Mouse (Mus musculus): Measurements from ENCODE around the gene Smyd3. TPM values are rescaled to one million over a fixed set of nuclear protein-coding genes. Genes with fewer than 3 reads are reported as not detected.

Smyd3 gene
- polyA plus RNA-seq, 1 experiment = not detected

GRCm38 (mm10) chr1:179038801-179039200 is 479.0 kb downstream of the Smyd3 start:
- 89% methylated on average over 4 of the region's 4 CpGs for WGBS
- TF ChIP-seq POLR2A (IDR thresholded peaks at IDR 0.05; ENCODE audit: insufficient read depth, low read depth, low read length) (no peak), CTCF (IDR thresholded peaks at IDR 0.05; ENCODE audit: insufficient read depth, low read depth, low read length) (no peak)
- H3K27ac ChIP-seq (ENCODE audit: insufficient read depth, low read depth, low read length) = no peak overlapping the region

GRCm38 (mm10) chr1:179032947-179033346 is 484.9 kb downstream of the Smyd3 start:
- WGBS = 97% methylated on average over 2 of the region's 2 CpGs
- Histone ChIP-seq H3K4me1 (ENCODE audit: control insufficient read depth, insufficient read depth, low read length) (no peaks in the 10 kb centered on the region), H3K4me3 (ENCODE audit: insufficient read depth, low read depth, low read length) (no peak overlapping the region), H3K27ac (ENCODE audit: insufficient read depth, low read depth, low read length) (no peak overlapping the region)
- no peak for TF ChIP-seq CTCF (IDR thresholded peaks at IDR 0.05; ENCODE audit: insufficient read depth, low read depth, low read length)

More at GRCm38 (mm10) chr1:179038801-179039200, 479.0 kb downstream of the Smyd3 start:
- peaks cover 10% of the 10 kb centered on the region for H3K4me1 ChIP-seq (ENCODE audit: control insufficient read depth, insufficient read depth, low read length)
- no peak overlapping the region for H3K4me3 ChIP-seq (ENCODE audit: insufficient read depth, low read depth, low read length)

GRCm38 (mm10) chr1:179031581-179031980 is 486.3 kb downstream of the Smyd3 start:
- H3K4me3 ChIP-seq (ENCODE audit: insufficient read depth, low read depth, low read length) = no peak overlapping the region
- no peak for TF ChIP-seq CTCF (IDR thresholded peaks at IDR 0.05; ENCODE audit: insufficient read depth, low read depth, low read length)
- no peak for TF ChIP-seq POLR2A (IDR thresholded peaks at IDR 0.05; ENCODE audit: insufficient read depth, low read depth, low read length)
- no peaks in the 10 kb centered on the region for H3K4me1 ChIP-seq (ENCODE audit: control insufficient read depth, insufficient read depth, low read length)
- H3K27ac ChIP-seq (ENCODE audit: insufficient read depth, low read depth, low read length) = no peak overlapping the region
- WGBS = 95% methylated on average over 5 of the region's 5 CpGs

GRCm38 (mm10) chr1:179026614-179027013 is 491.2 kb downstream of the Smyd3 start:
- 88% methylated on average over 4 of the region's 4 CpGs for WGBS
- H3K27ac ChIP-seq (ENCODE audit: insufficient read depth, low read depth, low read length) = no peak overlapping the region
- H3K4me1 ChIP-seq (ENCODE audit: control insufficient read depth, insufficient read depth, low read length) = no peaks in the 10 kb centered on the region
- TF ChIP-seq POLR2A (IDR thresholded peaks at IDR 0.05; ENCODE audit: insufficient read depth, low read depth, low read length) = no peak
- TF ChIP-seq CTCF (IDR thresholded peaks at IDR 0.05; ENCODE audit: insufficient read depth, low read depth, low read length) = no peak
- H3K4me3 ChIP-seq (ENCODE audit: insufficient read depth, low read depth, low read length) = no peak overlapping the region

GRCm38 (mm10) chr1:179025169-179025568 is 492.7 kb downstream of the Smyd3 start:
- TF ChIP-seq CTCF (IDR thresholded peaks at IDR 0.05; ENCODE audit: insufficient read depth, low read depth, low read length) = no peak
- TF ChIP-seq POLR2A (IDR thresholded peaks at IDR 0.05; ENCODE audit: insufficient read depth, low read depth, low read length) = no peak
- H3K4me1 ChIP-seq (ENCODE audit: control insufficient read depth, insufficient read depth, low read length) = no peaks in the 10 kb centered on the region
- no peak overlapping the region for H3K4me3 ChIP-seq (ENCODE audit: insufficient read depth, low read depth, low read length)
- WGBS = 91% methylated on average over 4 of the region's 4 CpGs
- no peak overlapping the region for H3K27ac ChIP-seq (ENCODE audit: insufficient read depth, low read depth, low read length)

- WGBS = 87% methylated on average over 7 of the region's 7 CpGs
- no peak overlapping the region for H3K4me3 ChIP-seq (ENCODE audit: insufficient read depth, low read depth, low read length)
- H3K27ac ChIP-seq (ENCODE audit: insufficient read depth, low read depth, low read length) = no peak overlapping the region
- no peaks in the 10 kb centered on the region for H3K4me1 ChIP-seq (ENCODE audit: control insufficient read depth, insufficient read depth, low read length)
- TF ChIP-seq CTCF (IDR thresholded peaks at IDR 0.05; ENCODE audit: insufficient read depth, low read depth, low read length) (no peak), POLR2A (IDR thresholded peaks at IDR 0.05; ENCODE audit: insufficient read depth, low read depth, low read length) (no peak)
These were observed 494.4 kb downstream of the Smyd3 start for GRCm38 (mm10) chr1:179023486-179023885.

GRCm38 (mm10) chr1:179017428-179017827 is 500.4 kb downstream of the Smyd3 start:
- no peak overlapping the region for H3K27ac ChIP-seq (ENCODE audit: insufficient read depth, low read depth, low read length)
- 96% methylated on average over 10 of the region's 10 CpGs for WGBS
- 0 out of 2 replicates have a peak, but pooled peaks cover 1% of the 10 kb centered on the region for H3K4me1 ChIP-seq (ENCODE audit: control insufficient read depth, insufficient read depth, low read length)
- TF ChIP-seq CTCF (IDR thresholded peaks at IDR 0.05; ENCODE audit: insufficient read depth, low read depth, low read length) (no peak), POLR2A (IDR thresholded peaks at IDR 0.05; ENCODE audit: insufficient read depth, low read depth, low read length) (no peak)
- H3K4me3 ChIP-seq (ENCODE audit: insufficient read depth, low read depth, low read length) = no peak overlapping the region

GRCm38 (mm10) chr1:179013021-179013420 is 504.8 kb downstream of the Smyd3 start:
- H3K27ac ChIP-seq (ENCODE audit: insufficient read depth, low read depth, low read length) = no peak overlapping the region
- no peak overlapping the region for H3K4me3 ChIP-seq (ENCODE audit: insufficient read depth, low read depth, low read length)
- peaks cover 6% of the 10 kb centered on the region; the same call in 1 of the 2 replicates for H3K4me1 ChIP-seq (ENCODE audit: control insufficient read depth, insufficient read depth, low read length)
- TF ChIP-seq POLR2A (IDR thresholded peaks at IDR 0.05; ENCODE audit: insufficient read depth, low read depth, low read length) (no peak), CTCF (IDR thresholded peaks at IDR 0.05; ENCODE audit: insufficient read depth, low read depth, low read length) (no peak)

- TF ChIP-seq CTCF (IDR thresholded peaks at IDR 0.05; ENCODE audit: insufficient read depth, low read depth, low read length) = no peak
- 67% methylated on average over 4 of the region's 4 CpGs for WGBS
- Histone ChIP-seq H3K4me1 (ENCODE audit: control insufficient read depth, insufficient read depth, low read length) (peaks cover 6% of the 10 kb centered on the region; the same call in 1 of the 2 replicates), H3K4me3 (ENCODE audit: insufficient read depth, low read depth, low read length) (no peak overlapping the region), H3K27ac (ENCODE audit: insufficient read depth, low read depth, low read length) (no peak overlapping the region)
These were observed 505.6 kb downstream of the Smyd3 start for GRCm38 (mm10) chr1:179012273-179012672.

- no peak for TF ChIP-seq POLR2A (IDR thresholded peaks at IDR 0.05; ENCODE audit: insufficient read depth, low read depth, low read length)
- 91% methylated on average over 3 of the region's 3 CpGs for WGBS
- peaks cover 6% of the 10 kb centered on the region; the same call in 1 of the 2 replicates for H3K4me1 ChIP-seq (ENCODE audit: control insufficient read depth, insufficient read depth, low read length)
- no peak overlapping the region for H3K27ac ChIP-seq (ENCODE audit: insufficient read depth, low read depth, low read length)
- no peak overlapping the region for H3K4me3 ChIP-seq (ENCODE audit: insufficient read depth, low read depth, low read length)
These were observed 507.1 kb downstream of the Smyd3 start for GRCm38 (mm10) chr1:179010756-179011155.

Measured in olfactory bulb, adult 2 months (tissue).